Mouse (Mus musculus) cerebellum, adult 2 months (tissue): Measurements from ENCODE around the gene Stx5a. TPM values are rescaled to one million over a fixed set of nuclear protein-coding genes. Genes with fewer than 3 reads are reported as not detected.

Experiments
- DNase-seq, 2 experiments: peaks; one replicate each; pipeline ENCODE4 v3.0.0; 2021
- H3K27ac ChIP-seq: fragments of 200-500 bp; 2 replicates; pipeline ENCODE4 v1.5.1; 2012; ENCODE audit warnings: low read length, control low read depth, inconsistent platforms; ENCODE audit not compliant: insufficient read depth
- H3K27me3 ChIP-seq: fragments of 200-500 bp; 2 replicates; pipeline ENCODE4 v1.6.1; 2012; ENCODE audit warnings: inconsistent platforms, mild to moderate bottlenecking, low read length, moderate library complexity; ENCODE audit not compliant: control insufficient read depth, insufficient read depth
- H3K4me1 ChIP-seq: fragments of 200-500 bp; 2 replicates; pipeline ENCODE4 v1.6.1; 2011; ENCODE audit warnings: low read length; ENCODE audit not compliant: control insufficient read depth, insufficient read depth
- H3K4me3 ChIP-seq: fragments of 200-500 bp; replicated peaks from 2 replicates; pipeline ENCODE3; 2011; ENCODE audit warnings: mild to moderate bottlenecking, low read depth, low read length, control low read depth; ENCODE audit not compliant: insufficient read depth
- CTCF ChIP-seq: fragments of 200-500 bp; IDR thresholded peaks from 2 replicates; pipeline ENCODE4 v1.5.1; 2011; ENCODE audit warnings: low read depth, mild to moderate bottlenecking, control low read depth, low read length, moderate library complexity, borderline replicate concordance; ENCODE audit not compliant: insufficient read depth
- POLR2A ChIP-seq: fragments of 200-500 bp; IDR thresholded peaks from 2 replicates; pipeline ENCODE4 v1.6.1; 2011; ENCODE audit warnings: low read length, control low read depth, borderline replicate concordance; ENCODE audit not compliant: insufficient read depth
- WGBS: fragments of 180-500 bp; shearing (Covaris S2); methylation state at CpG from one replicate; pipeline ENCODE4 v1.1.7; 2018; 5-methylcytosine and 5-hydroxymethylcytosine counted together
- polyA plus RNA-seq: library from polyadenylated mRNA; depleted of rRNA; stranded (reverse); fragments of >200 nt; gene quantifications from 2 replicates; pipeline ENCODE4 v1.2.3, GENCODE M21; 2012; rRNA removed

Gene Stx5a
- 116 and 119 TPM in 2 replicates for polyA plus RNA-seq

DNA sequence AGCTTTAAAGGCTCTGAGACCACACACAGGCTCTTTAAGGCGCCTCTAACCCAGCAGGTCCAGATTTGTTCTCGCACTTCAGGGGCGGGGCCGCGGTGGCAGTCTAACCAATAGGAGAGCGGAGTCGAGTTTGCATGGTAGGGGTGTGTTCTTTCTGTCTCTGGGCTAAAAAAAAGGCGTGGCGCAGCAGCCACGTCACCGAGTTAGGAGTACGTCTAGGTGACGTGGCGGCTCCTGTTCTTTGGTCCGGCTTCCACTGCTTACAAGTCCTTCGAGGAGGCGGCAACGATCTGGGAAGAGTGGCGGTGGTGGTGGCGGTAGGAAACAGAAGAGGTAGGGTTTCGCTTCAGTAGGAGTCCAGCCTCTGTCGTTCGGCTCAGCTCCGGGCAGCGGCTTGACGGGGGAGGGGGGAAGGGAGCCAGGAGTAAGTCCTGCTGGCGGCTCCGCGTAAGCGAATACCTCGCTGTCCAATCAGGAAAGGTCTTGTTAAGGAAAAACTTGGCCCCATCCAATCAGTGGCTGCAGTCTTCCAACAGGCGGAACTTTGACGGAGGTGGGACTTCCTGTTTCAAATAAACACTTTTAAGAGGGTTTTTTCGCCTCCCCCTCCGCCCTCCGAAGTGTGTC is at the start of gene Stx5a:
TSS of gene Stx5a (plus strand) at position 171 of the 627 bp plus-strand sequence.
- Histone ChIP-seq H3K4me1 (peaks cover 6% of the 10 kb centered on the region; the same call in 1 of the 2 replicates), H3K4me3 (peak within 1 kb of the TSS; percentile 62), H3K27me3 (no peaks in the 10 kb centered on the region), H3K27ac (peak within 1 kb of the TSS; percentile 77)
- DNase-seq = peak; percentile 96 to 97
- peak; percentile 54; the same call in 1 of the 2 replicates for TF ChIP-seq POLR2A
- no peak for TF ChIP-seq CTCF
- WGBS = under 1% methylated on average over 36 of the region's 36 CpGs

DNA sequence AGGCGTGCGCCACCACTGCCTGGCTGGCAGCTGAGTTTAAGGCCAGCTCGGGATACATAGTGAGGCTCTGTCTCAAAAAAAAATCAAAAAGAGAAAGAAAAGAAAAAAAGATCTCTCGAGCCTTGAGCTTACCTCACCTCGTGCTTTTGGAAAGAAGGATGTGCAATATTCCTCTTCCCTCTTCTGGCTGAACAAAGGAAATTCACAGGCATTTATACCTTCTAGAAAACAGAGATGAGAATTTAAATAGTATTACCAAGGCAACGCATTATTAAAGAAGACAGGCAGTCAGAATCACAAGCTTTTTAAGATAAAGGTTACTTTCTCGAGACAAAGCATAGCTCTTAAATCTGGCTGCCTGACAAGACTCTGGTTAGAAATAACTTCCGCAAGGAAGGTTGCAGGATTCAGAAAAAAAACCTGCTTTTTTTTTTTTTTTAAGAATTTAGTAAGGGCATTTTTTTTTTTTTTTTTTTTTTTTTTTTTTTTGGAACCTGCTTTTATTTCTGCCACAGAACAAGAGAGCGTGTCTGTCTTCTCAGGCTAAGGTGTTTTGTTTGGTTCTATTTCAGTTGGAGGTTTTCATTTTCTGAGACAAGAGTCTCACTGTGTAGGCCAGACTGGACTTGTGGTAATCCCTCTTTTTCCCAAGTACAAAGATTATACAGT is 49.2 kb upstream of the Stx5a start:
- Histone ChIP-seq H3K4me1 (no peaks in the 10 kb centered on the region), H3K27ac (no peak overlapping the region), H3K27me3 (no peaks in the 10 kb centered on the region), H3K4me3 (no peak overlapping the region)
- no peak for DNase-seq
- 52% methylated on average over 9 of the region's 9 CpGs for WGBS
- no peak for TF ChIP-seq CTCF
- TF ChIP-seq POLR2A = no peak

DNA sequence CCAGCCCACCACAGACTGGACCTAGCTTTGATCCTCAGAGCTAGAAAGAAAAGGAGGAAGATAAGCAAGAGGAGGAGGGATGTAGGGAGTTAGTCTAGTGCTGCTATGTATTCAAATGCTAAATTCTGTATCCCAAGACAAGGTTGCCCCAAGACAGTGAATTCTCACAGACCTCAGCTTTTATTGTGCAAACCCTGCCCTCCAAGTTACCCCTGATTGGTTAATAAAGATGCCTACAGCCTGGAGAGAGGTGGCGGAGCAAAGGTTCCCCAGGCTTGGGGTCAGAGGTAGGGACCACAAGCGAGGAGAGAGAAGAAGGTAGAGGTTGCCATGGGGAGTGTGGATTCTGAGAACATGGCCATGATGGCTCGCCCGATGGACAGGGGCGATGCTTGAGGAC is 48.5 kb upstream of the Stx5a start:
- H3K4me1 ChIP-seq = no peaks in the 10 kb centered on the region
- no peak overlapping the region for H3K4me3 ChIP-seq
- WGBS = 66% methylated on average over 5 of the region's 5 CpGs
- no peaks in the 10 kb centered on the region for H3K27me3 ChIP-seq
- TF ChIP-seq POLR2A (no peak), CTCF (no peak)
- no peak for DNase-seq
- no peak overlapping the region for H3K27ac ChIP-seq

DNA sequence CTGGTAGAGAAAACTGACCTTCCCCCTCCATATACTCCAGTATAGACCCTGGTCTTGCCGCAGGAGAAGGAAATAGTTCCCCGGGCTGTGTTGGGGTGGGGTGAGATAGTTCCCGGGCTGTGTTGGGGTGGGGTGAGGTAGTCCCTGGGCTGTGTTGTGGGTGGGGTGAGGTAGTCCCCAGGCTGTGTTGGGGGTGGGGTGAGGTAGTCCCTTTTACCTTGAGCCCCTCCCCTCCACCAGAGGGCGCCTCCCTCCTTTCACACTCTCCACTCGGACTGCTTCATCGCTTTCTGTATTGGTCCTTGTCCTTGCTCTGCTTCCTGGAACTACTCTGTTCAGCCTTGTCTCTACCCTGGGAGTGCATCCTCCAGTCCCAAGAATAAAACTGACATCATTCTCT is 45.9 kb upstream of the Stx5a start:
- H3K27ac ChIP-seq = no peak overlapping the region
- no peaks in the 10 kb centered on the region for H3K4me1 ChIP-seq
- no peak overlapping the region for H3K4me3 ChIP-seq
- no peaks in the 10 kb centered on the region for H3K27me3 ChIP-seq
- no peak for DNase-seq
- WGBS = 57% methylated on average over 6 of the region's 6 CpGs
- TF ChIP-seq POLR2A = no peak
- peak; percentile 15; the same call in 1 of the 2 replicates for TF ChIP-seq CTCF

DNA sequence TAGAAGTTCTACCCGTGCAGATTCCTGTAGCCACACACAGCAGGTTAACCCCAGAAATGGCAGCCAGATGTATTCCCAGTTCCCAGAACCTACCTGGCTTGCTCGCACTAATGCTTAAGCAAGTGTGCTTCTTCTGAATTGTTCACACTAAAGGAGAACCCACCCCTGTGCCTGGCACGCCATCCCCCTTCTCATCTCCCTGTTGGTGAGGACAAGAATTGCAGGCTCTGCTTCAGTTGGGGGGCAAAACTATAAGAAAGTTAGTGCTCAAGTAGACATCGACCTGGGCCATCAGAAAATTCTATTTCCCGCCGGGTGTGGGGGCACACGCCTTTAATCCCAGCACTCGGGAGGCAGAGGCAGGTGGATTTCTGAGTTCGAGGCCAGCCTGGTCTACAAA is 41.6 kb upstream of the Stx5a start:
- 72% methylated on average over 9 of the region's 9 CpGs for WGBS
- no peak for TF ChIP-seq CTCF
- TF ChIP-seq POLR2A = no peak

DNA sequence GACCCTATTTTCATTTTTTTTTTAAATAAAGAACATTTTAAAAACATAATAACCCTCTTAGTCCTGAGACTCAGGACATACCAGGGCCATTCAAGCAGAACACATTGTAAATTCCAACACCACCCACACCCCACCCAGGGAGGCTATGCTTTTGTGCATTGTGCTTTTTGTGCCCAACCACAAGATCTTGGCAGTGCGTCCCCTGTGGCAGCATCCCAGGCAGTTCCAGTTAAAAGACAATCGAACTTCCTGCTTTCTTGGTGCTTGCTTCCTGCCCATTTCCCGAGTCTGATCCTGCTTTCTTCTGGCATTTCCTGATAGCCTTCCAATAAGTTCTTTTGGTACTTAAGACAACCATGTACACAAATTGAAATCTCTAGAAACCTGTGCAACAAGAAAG is 38.8 kb upstream of the Stx5a start:
- H3K4me3 ChIP-seq = no peak overlapping the region
- H3K4me1 ChIP-seq = no peaks in the 10 kb centered on the region
- 27% methylated on average over 3 of the region's 3 CpGs for WGBS
- TF ChIP-seq CTCF (no peak), POLR2A (no peak)
- H3K27ac ChIP-seq = no peak overlapping the region
- no peak for DNase-seq
- no peaks in the 10 kb centered on the region for H3K27me3 ChIP-seq

More for the DNA sequence above, 41.6 kb upstream of the Stx5a start:
- H3K4me1 ChIP-seq = no peaks in the 10 kb centered on the region
- DNase-seq = no peak
- H3K27me3 ChIP-seq = no peaks in the 10 kb centered on the region
- H3K4me3 ChIP-seq = no peak overlapping the region
- no peak overlapping the region for H3K27ac ChIP-seq

DNA sequence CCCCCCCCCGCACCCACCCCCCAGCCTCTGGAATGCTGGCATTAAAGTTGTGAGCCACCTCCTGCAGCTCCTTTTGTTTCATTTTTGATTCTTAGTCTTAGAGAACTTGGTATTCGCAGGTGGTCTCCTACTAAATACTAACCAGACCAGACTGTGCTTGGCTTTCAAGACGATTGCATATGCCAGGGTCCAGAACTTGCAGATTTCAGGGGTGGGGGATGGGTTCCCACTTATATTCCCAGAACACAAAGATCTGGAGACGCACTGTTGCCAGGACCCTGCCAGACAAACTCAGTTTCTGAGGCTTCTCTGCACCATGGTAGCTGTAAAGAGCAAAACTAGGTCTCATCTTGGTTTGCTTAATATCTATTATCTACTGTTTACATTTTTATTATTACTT is 37.6 kb upstream of the Stx5a start:
- Histone ChIP-seq H3K4me3 (no peak overlapping the region), H3K27ac (no peak overlapping the region), H3K27me3 (no peaks in the 10 kb centered on the region), H3K4me1 (no peaks in the 10 kb centered on the region)
- no peak for TF ChIP-seq POLR2A
- TF ChIP-seq CTCF = no peak
- WGBS = 39% methylated on average over 4 of the region's 4 CpGs
- DNase-seq = no peak
